ENCODE assay signal across 8 mouse cellular contexts in the genomic region with DNA sequence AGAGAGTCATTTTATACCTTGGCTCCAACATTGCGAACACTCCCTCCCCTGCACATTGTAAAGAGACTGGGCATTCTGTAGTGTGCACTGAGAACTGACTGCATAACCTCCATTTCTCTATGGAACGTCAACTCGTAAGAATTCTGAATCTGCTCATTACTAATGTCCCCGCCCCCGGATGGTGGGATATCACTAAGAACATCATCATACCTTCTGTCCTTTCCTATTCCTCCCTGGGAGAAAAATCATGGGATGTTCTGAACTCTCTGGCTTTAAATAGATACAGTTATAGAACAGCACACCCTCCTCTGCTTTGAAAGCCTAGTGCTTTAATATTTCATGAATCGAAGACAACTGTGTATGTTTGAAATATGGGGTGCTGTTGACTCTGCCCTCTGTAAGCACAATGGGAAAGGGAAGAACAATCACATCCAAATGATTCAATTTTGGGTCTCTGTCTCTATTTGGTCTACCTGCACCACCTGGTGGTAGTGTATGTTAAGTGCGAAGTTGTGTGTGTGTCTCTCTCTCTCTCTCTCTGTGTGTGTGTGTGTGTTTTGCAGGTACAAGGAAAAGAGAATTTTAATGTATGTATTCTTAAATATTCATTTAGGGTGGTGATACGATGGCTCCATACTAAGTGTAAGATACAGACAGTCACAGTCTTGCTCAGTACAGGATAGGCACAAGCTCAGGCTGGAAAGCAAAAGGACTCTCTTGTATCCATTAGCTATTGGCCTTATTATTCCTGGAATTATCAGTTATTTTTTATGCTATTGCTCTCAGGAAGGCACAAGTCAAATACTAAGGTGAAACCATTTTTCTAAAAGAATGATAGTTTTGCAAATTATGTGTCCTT. TPM values are rescaled to one million over a fixed set of nuclear protein-coding genes. Genes with fewer than 3 reads are reported as not detected.
DNase-seq lines count a peak whose midpoint lies in the region; TF ChIP-seq lines count a peak whose summit lies in the region.

No protein-coding gene starts in this region.

- H3K79me2 ChIP-seq in liver, adult 2 months (ENCODE audit: control insufficient read depth, insufficient read depth, low read length), result no peaks in the 10 kb centered on the region

- no peaks in the 10 kb centered on the region for H3K36me3 ChIP-seq in liver, adult 2 months (ENCODE audit: control insufficient read depth, insufficient read depth, low read length)

- intact Hi-C loops in gastrocnemius, postnatal 14 days (cut with DNase I; ENCODE audit: low total_unique reads), result no loop called here

- no peak for TF ChIP-seq POLR2A in liver, adult 2 months (IDR thresholded peaks at IDR 0.05; ENCODE audit: extremely low read depth, insufficient read depth, low read length)

- WGBS in liver, adult 2 months, result 69% methylated on average over 8 of the region's 8 CpGs

- no peak overlapping the region for H3K9ac ChIP-seq in liver, adult 2 months (ENCODE audit: low read depth, low read length)

- H3K4me3 ChIP-seq in liver, adult 2 months (ENCODE audit: insufficient read depth, low read depth, low read length), result no peak overlapping the region

- 0 out of 2 replicates have a peak, but pooled peaks cover 2% of the 10 kb centered on the region for H3K27me3 ChIP-seq in liver, adult 2 months (ENCODE audit: control insufficient read depth, insufficient read depth, low read length)

- peaks cover 2% of the 10 kb centered on the region; the same call in 1 of the 2 replicates for H3K4me1 ChIP-seq in liver, adult 2 months (ENCODE audit: control insufficient read depth, insufficient read depth, low read length)

- peak; percentile 42 for DNase-seq in adrenal gland, adult 2 months
- no peak for DNase-seq in adrenal gland, postnatal 4 days (ENCODE audit: low spot score in 2 of 2)
- DNase-seq in liver, adult 2 months (ENCODE audit: extremely low read depth, low read depth, low spot score), result peak; percentile 2
- no peak for DNase-seq in liver
- DNase-seq in brain, adult 2 months (ENCODE audit: low read depth, low spot score), result peak; percentile 45
- peak; percentile 8 to 28 for DNase-seq in layer of hippocampus, postnatal 14 days (ENCODE audit: low spot score in 2 of 2)
- no peak for DNase-seq in gastrocnemius, postnatal 14 days
- no peak for DNase-seq in urinary bladder, postnatal 25 days (ENCODE audit: low spot score)

- peak; percentile 21; the same call in 1 of the 2 replicates for TF ChIP-seq CTCF in liver, adult 2 months (IDR thresholded peaks at IDR 0.05; ENCODE audit: low read depth, low read length)

- H3K27ac ChIP-seq in liver, adult 2 months (replicated peaks; ENCODE audit: insufficient read depth, low read depth, low read length), result no peak overlapping the region

RNA-seq across cellular contexts. Expression of gene Fgf7, which starts 1.1 kb away (rescaled TPM):
- 1 to 10 TPM; 1.1 to 1.2 TPM for total RNA-seq in adrenal gland, adult 2 months (2021)
- 0.08 and 0.30 TPM in 2 replicates for polyA plus RNA-seq in adrenal gland, adult 2 months (2012; rRNA removed)
- total RNA-seq in adrenal gland, postnatal 4 days (2021), result 1 to 10 TPM; 1.9 to 2.1 TPM
- 0.07 TPM in 1 of 2 replicates, not detected in the other for total RNA-seq in liver, adult 2 months (2014; rRNA removed)
- polyA plus RNA-seq in liver, adult 2 months (2012; rRNA removed), result not detected in 2 replicates
- total RNA-seq in layer of hippocampus, postnatal 14 days (2021), result 1 to 10 TPM; 1.1 to 1.9 TPM
- 1 to 10 TPM; 2.7 to 4.4 TPM for total RNA-seq in gastrocnemius, postnatal 14 days (2021)

Comparison
In these comparisons a context has a peak if more than half of its experiments do, and no peak if none do; other contexts are left out.
1. DNase-seq: peak in adrenal gland, adult 2 months (single experiment), liver, adult 2 months (single experiment), brain, adult 2 months (single experiment) and layer of hippocampus, postnatal 14 days (2 of 2); none in adrenal gland, postnatal 4 days (0 of 2), liver (single experiment), gastrocnemius, postnatal 14 days (single experiment) and urinary bladder, postnatal 25 days (single experiment).